Mouse (Mus musculus) common myeloid progenitor, adult 5-6 weeks (primary cell): ENCODE measurements at regions not wholly inside any gene's neighbourhood (a gene's known extent, or its start where the extent isn't known, plus 50 kb on each side); places are given as distances from the start of the nearest gene placed in this dataset.

Experiments
- ATAC-seq: replicated peaks from 2 replicates; pipeline ENCODE4 v1.8.0; 2016; ENCODE audit warnings: low read depth, mild to moderate bottlenecking, moderate TSS enrichment, inconsistent platforms; ENCODE audit not compliant: poor library complexity, severe bottlenecking

DNA sequence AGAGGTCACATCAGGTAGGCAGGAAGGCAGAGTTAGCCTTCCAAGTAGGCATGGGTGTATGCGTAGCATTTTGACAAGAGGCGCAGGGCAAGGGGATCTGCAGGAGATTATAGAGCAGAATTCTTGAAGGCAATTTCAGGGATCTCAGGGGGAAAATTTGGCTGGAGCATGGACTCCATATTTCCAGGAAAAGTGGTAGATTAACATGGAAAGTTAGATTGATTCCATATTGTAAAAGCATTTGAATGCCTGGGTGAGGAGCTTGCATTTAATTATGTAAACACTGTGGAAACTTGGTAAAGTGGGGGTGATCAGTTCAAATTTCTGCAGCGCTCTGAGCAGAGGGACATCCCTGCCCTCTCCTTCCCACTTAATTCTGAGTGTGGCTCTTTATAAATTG is 146.7 kb downstream of the Pax3 start:
- ATAC-seq, result no peak

DNA sequence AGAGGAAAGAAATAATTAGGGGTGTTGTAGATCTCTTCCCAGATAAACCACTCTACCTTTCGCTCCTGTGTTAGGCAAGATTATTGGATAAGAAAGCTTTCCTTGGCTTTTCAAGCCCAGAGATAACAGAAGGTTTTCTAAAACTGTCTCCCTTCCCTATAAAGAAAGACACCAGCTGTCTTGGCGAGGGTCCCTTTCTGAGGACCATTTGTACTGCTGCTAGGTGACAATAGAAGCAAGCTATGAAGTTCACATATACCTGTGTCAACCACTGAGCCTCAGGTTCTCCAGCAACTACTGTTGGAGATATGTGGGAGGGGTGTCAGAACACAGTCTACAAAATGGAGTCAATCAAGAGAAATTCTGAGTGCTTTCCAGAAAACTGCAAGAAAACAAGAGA is 164.6 kb downstream of the Pax3 start:
- ATAC-seq, result no peak

DNA sequence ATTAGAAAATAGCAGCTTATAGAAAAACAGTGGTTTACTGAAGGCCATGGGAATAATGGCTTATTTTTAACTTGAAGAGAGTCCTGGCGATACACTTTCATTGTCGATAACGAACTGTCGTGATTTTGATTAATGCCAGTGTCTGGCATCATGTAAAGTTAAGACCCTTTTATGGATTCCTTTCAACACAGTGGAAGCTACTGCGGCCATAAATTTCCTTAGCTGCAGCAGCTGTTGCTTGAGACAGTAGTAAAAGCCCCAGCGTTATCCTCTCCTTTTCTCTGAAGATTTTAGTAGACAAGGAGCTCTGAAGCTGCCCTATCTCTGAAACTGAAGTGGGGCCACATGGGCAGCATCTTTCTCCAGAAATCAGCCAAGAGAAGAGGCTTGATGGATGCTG is 175.2 kb downstream of the Pax3 start:
- no peak for ATAC-seq

DNA sequence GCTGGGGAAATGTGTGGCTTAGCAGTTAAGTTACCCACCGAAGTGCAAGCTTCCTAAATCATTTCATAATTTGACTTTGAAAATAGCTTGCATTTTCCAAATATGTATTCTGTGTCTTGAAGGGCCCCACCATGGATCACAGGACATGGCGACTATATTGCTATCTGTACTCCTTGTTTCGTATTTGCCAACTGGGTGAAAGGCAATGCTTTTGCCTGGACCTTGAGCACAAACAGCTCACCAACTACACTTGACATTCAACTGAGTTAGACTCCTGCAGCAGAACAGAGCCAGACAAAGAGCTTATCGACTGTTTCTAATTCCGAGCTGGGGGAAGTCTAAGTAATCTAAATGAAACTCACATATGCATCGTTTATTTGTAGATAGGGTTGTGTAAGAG is 175.9 kb downstream of the Pax3 start:
- ATAC-seq, result no peak

DNA sequence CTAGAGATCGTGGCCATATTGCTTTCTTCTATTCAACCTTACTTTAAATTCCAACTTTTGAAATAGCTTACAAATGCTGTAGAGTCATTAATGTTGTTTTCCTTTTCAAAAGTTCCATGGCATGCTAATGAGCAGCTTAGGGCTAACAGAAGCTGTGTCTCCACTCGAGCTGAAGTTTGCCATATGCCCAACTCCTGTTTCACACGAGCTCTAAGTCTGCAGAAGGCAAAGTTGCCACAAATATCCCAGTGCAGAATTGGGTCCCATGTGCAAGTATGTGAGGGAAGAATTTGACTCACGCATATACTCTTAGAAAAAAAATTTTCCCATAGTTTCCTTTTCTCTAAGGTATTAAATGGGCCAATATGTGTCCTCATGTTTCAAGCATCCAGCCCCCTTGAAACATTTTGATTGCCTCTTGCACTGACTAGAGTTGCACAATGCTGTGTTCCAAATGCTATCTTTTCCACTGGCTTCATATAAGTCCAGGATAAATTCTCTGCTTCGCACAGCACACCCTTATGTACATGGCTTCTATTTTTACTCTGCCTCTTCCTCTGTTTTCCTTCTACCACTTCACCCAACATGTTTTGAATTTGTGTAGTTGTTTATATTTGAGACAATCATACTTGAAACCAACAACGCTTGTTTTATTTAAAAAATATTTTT is 178.9 kb downstream of the Pax3 start:
- no peak for ATAC-seq

DNA sequence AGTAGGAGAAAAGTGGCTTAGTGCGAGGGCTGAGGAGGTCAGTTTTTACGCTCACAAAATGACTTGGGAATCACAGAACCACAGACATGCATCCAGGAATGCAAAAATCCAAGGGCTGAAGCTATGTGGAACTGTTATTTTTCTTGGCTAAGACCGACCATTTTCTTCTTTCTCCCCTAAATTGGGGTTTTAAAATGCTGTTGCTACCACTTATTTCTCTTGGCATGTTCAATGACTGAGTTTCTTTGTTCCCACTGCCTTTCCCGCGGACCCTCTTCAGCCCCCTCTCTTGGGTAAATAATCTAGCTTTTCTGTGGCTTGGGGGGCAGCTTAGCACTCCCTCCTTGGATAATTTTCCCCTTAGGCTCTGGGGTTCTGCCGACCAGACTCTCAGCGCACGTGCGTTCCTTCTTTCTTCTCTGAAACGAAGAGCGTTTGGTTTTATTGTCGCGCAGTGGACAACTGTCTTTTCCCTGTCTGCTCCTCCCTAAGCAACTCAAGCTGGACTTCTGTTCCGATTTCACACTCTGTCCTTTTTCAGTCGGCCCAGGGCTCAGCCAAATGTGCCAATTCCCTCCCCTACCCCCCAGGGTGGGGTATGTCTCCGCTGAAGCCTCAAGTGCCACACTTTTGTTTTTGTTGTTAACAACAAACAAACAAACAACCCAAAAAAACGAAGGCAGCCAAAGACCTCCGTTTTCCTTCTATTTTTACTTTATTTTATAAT is 180.2 kb downstream of the Pax3 start:
- no peak for ATAC-seq

DNA sequence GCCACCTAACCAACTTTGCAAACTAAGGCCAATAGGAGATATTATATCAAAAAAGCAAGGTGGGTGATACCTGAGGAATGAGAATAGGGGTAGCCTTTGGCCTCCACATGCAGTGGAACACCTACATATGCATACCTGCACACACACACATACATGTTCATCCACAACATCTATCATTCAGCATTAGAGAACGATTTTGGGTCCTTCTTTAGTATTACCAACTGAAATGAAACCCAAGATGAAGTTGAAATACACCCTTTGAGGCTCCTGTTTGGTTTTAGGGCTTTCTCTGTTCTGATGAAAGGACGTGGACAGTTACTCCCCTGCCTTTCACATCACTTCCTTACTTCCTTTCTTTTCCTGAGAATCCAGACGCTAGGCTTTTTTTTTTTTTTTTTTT is 180.9 kb downstream of the Pax3 start:
- ATAC-seq, result no peak

DNA sequence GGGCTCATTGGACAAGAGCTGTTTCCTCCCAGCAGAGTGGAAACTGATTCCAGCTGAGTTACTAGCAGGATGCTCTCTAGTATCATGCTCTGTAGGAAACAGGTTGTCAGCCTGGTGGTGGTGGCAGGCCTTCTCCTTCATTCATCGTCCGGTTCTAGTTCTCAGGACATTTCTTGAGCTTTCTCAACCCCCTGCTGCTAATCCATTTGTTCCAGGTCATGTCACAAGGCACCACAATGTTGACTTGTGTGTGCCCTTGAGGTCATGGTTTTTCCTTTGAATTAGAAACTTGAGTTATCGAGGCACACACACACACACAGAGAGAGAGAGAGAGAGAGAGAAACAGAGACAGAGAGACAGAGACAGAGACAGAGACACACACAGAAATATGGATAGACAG is 183.5 kb downstream of the Pax3 start:
- no peak for ATAC-seq

DNA sequence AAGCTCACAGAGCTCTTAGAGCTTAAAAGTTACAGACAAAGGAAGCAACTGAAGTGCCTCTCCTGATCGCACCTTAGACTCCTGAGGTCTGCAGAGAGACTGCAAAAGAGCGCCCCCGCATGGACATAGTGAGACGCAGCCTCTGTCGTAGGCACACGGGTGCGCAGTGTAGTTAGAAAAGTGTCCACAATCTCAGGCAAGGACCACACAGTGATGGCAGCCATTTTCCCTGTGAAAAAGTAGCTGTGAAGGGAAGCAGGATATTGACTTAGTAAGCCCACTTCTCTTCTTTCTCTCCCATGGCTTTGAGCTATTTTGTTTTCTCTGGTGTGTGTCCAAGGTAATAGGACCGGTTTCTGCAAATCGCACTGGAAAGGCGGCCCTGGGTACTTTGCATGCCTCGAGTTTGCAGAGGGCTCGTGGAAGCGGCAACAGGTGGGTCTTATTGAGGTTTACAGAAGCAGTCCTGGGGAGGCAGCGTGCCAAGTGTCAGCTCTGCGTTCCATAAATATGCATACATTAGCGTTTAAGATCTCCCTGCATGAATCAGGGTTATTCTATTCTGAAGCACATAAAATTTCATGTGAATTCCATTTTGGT is 188.0 kb downstream of the Pax3 start:
- no peak for ATAC-seq

DNA sequence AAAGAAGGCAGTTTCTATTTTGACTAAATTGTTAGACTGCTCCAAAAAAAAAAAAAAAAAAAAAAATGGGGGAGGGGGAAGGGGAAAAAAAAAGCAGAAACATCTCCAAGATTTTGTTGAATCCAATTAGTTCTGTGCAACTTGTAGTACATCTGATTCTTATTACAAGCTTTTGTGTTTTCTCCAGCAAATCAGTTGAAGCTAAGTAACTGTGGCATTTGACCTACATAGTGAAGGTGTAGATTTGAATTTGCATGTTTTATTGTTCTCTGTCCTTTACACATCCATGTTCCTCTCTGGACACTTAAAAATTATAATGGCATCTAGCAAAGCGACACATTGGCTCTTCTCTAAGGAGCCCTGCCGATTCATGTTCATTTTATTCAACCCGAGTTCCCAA is 192.6 kb downstream of the Pax3 start:
- no peak for ATAC-seq

DNA sequence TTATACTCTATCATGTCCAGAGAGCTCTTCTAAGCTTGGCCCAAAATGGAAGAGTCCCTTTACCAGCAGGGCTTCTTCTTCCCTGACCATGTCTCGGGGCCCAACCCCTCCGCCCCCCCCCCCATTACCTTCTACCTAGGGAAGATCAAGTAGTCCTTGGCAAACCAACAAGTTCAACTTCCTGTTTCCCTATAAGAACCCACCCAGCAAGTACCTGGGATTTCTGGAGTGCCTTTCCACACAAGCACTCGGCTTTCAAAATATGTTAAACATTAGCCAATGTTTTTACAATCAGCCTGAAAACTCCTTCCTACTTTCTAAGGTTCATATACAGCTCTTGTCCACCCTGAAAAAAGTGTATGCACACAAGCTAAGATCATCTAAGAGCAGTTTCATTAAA is 198.2 kb downstream of the Pax3 start:
- no peak for ATAC-seq

DNA sequence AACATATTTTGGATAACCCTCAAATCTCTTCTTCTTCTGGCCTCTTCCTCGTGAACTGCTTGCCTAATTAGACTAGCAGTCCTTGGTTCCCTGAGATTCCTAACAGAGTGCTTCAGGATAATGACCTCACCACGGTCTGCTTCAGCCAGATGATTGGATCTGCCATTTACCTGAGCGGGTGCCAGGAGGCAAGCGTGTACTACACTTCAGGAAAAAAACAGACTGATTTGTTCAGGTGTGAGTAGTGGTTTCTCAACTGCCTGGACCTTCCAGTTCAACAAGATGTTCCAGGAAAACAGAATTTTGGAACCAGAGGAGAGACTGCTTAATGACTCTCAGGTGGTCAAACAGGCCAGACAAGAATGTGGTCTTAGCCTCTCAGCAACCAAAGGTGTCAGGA is 215.4 kb downstream of the Pax3 start:
- no peak for ATAC-seq

DNA sequence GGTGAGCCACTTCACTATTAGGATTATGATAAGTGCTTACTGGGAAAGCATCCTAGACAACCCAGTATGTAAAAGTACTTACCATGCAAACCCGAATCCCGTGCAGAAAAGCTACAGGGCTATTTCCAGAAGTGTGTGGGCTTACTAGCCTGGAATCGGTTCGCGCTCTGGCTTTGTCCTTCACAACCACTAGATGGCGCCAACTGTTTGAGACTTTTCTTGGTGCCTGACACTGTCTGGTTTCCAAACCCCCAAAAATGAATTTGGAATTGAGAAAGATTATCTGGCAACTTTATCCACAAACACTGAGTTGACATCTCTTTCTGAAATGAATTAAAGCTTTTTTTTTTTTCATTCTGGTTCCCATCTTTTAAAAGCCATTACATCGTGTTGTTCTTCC is 218.2 kb downstream of the Pax3 start:
- peak; percentile 87 for ATAC-seq

DNA sequence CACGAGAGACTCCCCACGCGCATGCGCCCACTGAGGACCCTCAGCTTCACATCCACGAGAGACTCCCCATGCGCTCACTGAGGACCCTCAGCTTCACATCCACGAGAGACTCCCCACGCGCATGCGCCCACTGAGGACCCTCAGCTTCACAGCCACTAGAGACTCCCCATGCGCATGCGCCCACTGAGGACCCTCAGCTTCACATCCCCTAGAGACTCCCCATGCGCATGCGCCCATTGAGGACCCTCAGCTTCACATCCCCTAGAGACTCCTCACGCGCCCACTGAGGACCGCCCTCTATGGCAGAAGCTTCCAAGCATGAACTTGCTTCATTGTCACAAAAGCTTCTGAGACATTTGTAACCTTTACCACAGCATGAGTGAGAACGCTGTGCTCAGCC is 221.0 kb downstream of the Pax3 start:
- ATAC-seq, result no peak

DNA sequence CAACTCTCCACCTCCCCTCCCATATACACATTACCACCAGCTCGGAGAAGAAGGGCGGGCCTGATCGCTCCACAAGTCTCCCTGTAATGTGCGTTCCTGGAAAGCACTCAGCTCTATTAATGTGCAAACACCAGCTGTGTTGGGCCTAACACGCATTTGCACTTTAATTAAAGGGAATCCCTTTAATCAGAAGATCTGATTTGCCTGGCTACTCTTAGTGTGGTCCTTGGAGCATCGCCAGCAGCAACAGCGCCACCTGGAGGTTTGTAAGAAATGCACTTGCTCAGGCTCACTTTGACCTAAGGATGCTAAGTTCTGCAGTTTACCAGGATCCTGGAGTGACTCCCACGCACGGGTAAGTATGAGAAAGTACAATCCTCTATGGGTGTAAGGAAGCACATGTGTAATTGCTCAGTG is 224.6 kb downstream of the Pax3 start:
- 0 out of 2 replicates have a peak, but pooled peaks have one; percentile 47 for ATAC-seq

DNA sequence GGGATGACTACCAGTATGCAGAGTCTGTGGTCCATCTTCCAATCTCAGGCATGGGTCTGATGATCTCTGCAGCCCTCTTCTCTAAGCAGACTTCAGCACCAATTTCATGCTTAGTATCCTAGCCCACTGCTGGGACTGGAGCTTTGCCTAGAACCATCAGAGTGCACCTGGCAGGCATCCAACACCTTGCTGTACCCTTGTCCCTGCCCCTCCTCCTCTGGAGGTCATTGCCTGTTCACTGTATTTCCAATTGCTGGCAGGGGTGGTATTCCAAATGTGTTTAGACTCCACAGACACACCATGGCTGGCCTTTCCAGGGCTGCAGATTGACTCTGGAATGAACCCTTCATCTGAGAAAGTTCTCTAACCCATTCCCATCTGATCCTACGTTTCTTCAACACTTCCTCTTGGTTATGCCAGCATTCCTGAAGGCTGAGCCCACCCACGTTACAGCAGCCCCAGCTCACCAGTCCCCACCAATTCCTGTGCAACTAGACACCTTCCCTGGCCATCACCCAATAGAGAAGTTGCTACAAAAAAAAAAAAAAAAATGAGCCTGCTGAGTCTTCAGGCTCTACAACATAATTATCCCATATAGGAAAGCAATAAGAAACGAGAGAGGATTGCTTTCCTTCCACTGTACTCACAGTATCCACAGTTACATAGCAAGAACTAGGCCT is 232.1 kb downstream of the Pax3 start:
- ATAC-seq, result no peak

DNA sequence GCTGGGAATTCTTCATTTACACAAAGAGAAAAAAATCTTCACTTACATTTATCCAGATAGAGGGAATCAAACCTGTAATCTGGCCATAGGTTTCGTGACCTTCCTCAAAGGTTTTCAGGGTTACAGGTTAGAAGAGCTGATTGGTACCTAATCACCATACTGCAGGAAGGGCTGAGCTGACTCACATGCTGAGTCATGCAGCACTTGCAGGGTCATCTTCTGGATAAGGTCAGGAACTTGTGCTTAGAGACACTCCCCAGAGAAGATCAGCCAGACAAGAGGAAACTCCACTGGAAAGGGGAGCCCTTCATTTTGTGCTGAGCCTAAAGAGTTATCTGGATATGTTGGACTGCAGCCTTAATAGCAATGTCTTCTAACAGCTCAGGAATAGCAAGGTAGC is 237.6 kb downstream of the Pax3 start:
- ATAC-seq, result no peak

DNA sequence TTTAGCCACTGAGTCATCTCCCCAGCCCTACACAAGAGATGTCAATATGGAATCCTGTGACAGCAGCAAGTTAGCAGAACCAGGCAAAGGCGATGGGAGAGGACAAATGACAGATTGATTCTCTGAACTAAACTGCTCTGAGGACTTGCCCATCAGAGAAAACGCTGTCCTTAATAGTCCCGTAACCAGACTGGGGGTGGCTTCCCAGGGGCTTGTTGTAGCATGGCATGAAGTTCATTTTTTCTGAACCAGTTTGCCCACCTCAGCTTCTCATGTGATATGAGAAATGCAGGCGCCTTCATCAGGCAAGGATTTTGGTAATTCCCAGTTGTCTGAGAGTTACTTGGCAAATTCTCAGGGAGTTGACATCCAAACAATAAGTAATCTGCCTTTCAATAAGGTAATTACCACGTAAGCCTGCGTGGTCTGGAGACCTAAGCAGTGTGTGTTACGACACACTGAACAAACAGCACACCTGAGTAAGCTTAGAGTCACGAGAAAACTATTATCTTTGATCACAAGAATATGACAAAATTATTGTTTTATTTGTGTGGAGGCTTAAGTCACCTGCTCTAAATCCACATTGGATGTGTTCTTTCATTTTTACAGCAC is 239.7 kb downstream of the Pax3 start:
- ATAC-seq, result no peak

DNA sequence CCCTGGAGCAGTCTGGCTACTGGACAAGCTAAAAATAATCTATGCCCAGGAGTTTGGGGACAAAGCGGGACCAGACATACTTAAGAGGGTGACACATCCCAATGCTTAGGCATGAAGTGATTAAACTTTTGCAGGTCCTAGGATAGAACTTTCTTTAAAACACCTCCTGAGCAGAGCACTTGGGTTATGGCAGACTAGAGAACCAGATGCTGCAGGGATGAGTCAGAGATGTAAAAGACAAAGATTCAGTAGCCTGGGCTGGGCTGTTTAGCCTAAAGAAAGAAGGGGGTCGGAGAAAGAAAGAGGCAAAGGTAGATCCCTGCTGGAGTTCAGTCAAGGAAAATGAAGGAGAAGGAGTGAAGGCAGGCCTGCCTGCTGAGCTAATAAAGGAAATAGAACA is 249.0 kb downstream of the Pax3 start:
- no peak for ATAC-seq

DNA sequence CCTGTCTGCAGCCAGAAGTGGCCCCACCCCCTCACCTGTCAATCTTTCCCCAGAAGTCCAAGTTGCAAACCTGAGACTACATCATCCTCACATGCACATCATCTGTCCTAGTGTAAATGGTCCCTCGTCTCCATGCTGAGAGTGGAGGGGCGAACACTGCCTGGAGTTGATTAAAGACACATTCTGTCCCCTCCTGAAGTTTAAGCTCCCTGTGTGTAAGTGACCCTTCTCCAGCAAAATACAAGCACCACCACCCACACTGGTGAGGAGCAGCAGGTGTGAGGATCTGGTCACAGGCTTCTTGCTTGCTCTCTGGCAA is 252.6 kb downstream of the Pax3 start:
- no peak for ATAC-seq
